Mouse (Mus musculus) neural tube, embryonic 14.5 days (tissue): ENCODE measurements around the gene Prf1. TPM values are rescaled to one million over a fixed set of nuclear protein-coding genes. Genes with fewer than 3 reads are reported as not detected.

Experiments used
- polyA plus RNA-seq: library from polyadenylated mRNA; unstranded; fragments of >200 nt; fragmentation: Nextera tagmentation; extraction: Ambion mirVana; gene quantifications from 2 replicates; pipeline ENCODE4 v1.2.1, GENCODE M21; 2014

The Prf1 gene
- polyA plus RNA-seq, 1 experiment from 2014 or later, result not detected

Other genes with a start within 250 kb of the Prf1 start
- 38.2 and 51.2 TPM in 2 replicates for gene Pcbd1, start 208.5 kb upstream of the Prf1 start, polyA plus RNA-seq
- 47.9 and 66.5 TPM in 2 replicates for gene Sgpl1, start 150.1 kb upstream of the Prf1 start, polyA plus RNA-seq
- gene Tbata, start 125.9 kb upstream of the Prf1 start, polyA plus RNA-seq, result not detected in 2 replicates
- 0.07 and 0.26 TPM in 2 replicates for gene Adamts14, start 24.4 kb upstream of the Prf1 start, polyA plus RNA-seq
- gene Pald1, start 85.7 kb downstream of the Prf1 start, polyA plus RNA-seq, result 19.0 and 25.5 TPM in 2 replicates
- gene Nodal, start 120.1 kb downstream of the Prf1 start, polyA plus RNA-seq, result 0.12 and 0.13 TPM in 2 replicates
- 33.7 and 40.0 TPM in 2 replicates for gene Eif4ebp2, start 154.8 kb downstream of the Prf1 start, polyA plus RNA-seq
- gene Lrrc20, start 178.0 kb downstream of the Prf1 start, polyA plus RNA-seq, result 14.8 and 15.4 TPM in 2 replicates